ENCODE assay signal across 13 mouse cellular contexts in the genomic region with DNA sequence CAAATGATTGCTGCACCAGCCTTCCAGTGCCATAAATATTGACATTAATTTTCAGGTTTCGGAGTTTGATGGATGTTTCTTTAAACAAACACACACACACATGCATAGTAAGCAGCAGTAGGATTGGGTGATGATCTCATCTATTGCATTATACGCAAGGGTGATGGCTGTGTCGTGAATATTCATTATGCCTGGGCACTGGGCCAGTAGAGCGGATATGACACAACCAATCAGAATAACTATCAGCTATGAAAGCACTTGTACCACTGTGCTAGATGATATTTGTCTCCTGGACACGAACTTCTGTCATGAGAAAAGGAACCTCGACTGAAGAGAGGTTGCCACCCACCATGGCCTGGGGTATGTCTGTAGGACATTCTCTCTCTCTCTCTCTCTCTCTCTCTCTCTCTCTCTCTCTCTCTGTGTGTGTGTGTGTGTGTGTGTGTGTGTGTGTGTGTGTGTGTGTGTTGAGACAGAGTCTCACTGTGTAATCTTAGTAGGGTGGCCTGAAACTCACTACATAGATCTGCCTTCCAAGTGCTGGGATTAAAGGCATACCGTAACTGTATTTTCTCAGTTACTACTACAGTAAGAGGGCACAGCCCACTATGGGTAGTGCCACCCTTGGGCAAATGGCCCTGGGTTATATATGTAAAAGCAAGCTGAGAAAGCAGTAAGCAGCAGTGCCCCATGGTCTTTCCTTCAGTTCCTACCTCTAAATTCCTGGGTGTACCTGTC.
DNase-seq lines count a peak whose midpoint lies in the region; ATAC-seq lines count a peak whose summit lies in the region.
"Had no signal": no experiment of that assay in that cellular context is flagged by ENCODE, and none has a peak within 500 bp of the region (broad histone marks: within the 10 kb centered on the region; RNA-seq: fewer than 3 reads in every experiment).

No protein-coding gene starts in this region.

- 0 out of 2 replicates have a peak overlapping the region, but pooled peaks have one; percentile 4 for H3K4me2 ChIP-seq in forebrain, embryonic 13.5 days
- H3K4me2 ChIP-seq: embryonic facial prominence, embryonic 15.5 days; heart, embryonic 11.5 days; limb, embryonic 15.5 days had no signal

- no peak overlapping the region for H3K27ac ChIP-seq in forebrain, embryonic 13.5 days
- H3K27ac ChIP-seq: embryonic facial prominence, embryonic 15.5 days; limb, embryonic 15.5 days had no signal

- ATAC-seq in forebrain, embryonic 13.5 days, result peak; percentile 99

- whole genome bisulfite sequencing in forebrain, embryonic 13.5 days, result 45% methylated on average over 7 of the region's 7 CpGs

- no peaks in the 10 kb centered on the region for H3K9me3 ChIP-seq in forebrain, embryonic 13.5 days (replicated peaks)
- H3K9me3 ChIP-seq: embryonic facial prominence, embryonic 15.5 days; limb, embryonic 15.5 days had no signal

- H3K27me3 ChIP-seq in forebrain, embryonic 13.5 days, result no peaks in the 10 kb centered on the region
- H3K27me3 ChIP-seq: embryonic facial prominence, embryonic 15.5 days; limb, embryonic 15.5 days had no signal

- no peak overlapping the region for H3K9ac ChIP-seq in forebrain, embryonic 13.5 days
- H3K9ac ChIP-seq: embryonic facial prominence, embryonic 15.5 days; limb, embryonic 15.5 days had no signal

- H3K36me3 ChIP-seq in forebrain, embryonic 13.5 days (ENCODE audit: poor library complexity, severe bottlenecking), result no peaks in the 10 kb centered on the region
- H3K36me3 ChIP-seq: embryonic facial prominence, embryonic 15.5 days; limb, embryonic 15.5 days had no signal

- DNase-seq in layer of hippocampus, adult 9-10 months (ENCODE audit: low spot score), result peak; percentile 37
- DNase-seq in layer of hippocampus, postnatal 25 days (ENCODE audit: extremely low spot score in 1 of 2, low spot score in 1 of 2), result no peak
- peak; percentile 41 for DNase-seq in adipocyte (ENCODE audit: low spot score)
- DNase-seq in lung, postnatal 14 days, result peak; percentile 38
- no peak for DNase-seq in urinary bladder, postnatal 4 days (ENCODE audit: low spot score in 2 of 2)
- no peak for DNase-seq in heart, postnatal 4 days
- DNase-seq in embryo, embryonic 11 days, result no peak
- DNase-seq: kidney, adult 8-10 months; thymus, postnatal 36 days had no signal

- peaks cover 5% of the 10 kb centered on the region; the same call in 1 of the 2 replicates for H3K4me1 ChIP-seq in forebrain, embryonic 13.5 days
- H3K4me1 ChIP-seq: embryonic facial prominence, embryonic 15.5 days; limb, embryonic 15.5 days had no signal

- H3K4me3 ChIP-seq in forebrain, embryonic 13.5 days, result no peak overlapping the region
- H3K4me3 ChIP-seq: embryonic facial prominence, embryonic 15.5 days; limb, embryonic 15.5 days had no signal

Comparison
In these comparisons a context has a peak if more than half of its experiments do, and no peak if none do; other contexts are left out.
1. DNase-seq: peak in layer of hippocampus, adult 9-10 months (single experiment), adipocyte (single experiment) and lung, postnatal 14 days (single experiment); none in layer of hippocampus, postnatal 25 days (0 of 2), urinary bladder, postnatal 4 days (0 of 2), heart, postnatal 4 days (single experiment) and embryo, embryonic 11 days (single experiment).